Mouse (Mus musculus) testis, postnatal 10 days (tissue): Measurements from ENCODE around the gene Slc16a9.
A peak's percentile ranks its signal among the peaks of the same experiment; 100 is the strongest.

Source experiments
- DNase-seq: peaks from one replicate; pipeline ENCODE4 v3.0.0; 2021; ENCODE audit warnings: low spot score

The Slc16a9 gene

DNA sequence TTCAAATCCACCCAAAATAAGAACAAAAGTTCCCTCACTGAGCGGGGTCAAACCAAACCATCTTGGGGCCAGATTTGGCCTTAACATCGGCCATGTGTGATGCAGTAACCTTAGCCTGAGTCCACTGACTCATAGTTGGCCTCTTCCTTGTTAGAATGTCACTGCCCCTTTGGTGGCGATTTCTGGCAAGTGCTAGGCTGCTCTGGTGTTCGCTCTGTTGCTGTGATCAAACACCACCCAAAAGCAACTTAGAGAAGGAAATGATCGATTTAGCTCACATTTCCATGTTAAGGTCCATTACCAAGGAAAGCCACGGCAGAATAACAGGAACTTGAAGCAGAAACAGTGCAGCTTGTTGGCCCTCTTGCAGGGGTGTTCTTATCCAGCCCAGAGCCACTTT lies 5.9 kb downstream of the Slc16a9 start:
- DNase-seq, result no peak

DNA sequence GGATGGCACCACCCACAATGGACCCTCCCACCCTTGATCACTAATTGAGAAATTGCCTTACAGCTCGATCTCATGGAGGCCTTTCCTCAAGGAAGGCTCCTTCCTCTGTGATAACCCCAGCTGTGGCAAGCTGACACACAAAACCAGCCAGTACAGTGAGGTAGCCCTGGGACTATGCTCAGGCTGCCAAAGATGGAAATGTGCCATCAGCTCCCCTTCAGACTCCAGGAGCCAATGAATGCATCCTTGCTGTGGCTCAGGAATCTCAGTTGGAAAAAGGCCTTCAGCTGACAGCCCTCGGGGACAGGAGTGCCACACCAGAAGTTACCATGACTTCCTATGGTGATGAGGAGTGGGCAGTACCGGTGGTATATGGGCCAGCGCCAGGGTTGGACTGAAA lies 9.8 kb downstream of the Slc16a9 start:
- DNase-seq, result no peak

DNA sequence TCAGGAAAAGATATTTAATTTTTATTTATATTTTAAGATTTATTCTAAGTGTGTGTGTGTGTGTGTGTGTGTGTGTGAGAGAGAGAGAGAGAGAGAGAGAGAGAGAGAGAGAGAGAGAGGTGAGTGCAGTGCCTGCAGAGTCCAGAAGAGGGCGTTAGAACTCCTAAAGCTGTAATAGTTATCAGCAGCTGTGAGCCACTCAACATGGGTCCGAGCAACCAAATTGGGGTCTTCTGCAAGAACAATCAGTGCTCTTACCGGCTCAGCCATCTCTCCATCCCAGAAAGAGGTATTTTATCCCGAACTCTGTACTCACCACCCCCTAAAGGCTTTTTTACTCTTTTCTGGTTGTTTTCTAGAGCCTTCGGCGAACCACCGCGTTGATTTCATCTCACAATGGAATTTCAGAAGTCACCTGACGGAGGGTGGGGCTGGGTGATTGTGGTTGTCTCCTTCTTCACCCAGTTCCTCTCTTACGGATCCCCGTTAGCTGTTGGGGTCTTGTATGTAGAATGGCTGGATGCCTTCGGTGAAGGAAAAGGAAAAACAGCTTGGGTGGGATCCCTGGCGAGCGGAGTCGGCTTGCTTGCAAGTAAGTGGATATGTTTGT lies 10.8 kb downstream of the Slc16a9 start:
- DNase-seq, result peak; percentile 35

DNA sequence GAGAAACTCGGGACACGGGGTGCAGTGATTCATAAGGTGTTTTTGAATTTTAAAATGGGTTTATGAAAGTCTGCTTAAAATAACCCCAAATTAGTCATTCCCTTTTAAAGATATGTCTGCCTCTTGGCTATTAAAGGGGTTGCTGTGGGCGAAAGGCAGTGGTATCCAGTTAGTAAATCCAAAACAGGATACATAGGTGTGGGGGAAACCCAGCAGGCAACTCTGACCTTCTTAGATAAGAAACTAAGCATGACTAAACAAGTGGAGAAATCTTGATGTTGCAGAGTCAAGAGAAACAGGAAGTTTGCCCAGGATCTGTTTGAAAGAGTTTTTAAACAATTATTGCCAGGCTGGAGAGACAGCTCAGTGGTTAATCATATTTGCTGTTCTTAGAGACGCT lies 12.1 kb downstream of the Slc16a9 start:
- no peak for DNase-seq

DNA sequence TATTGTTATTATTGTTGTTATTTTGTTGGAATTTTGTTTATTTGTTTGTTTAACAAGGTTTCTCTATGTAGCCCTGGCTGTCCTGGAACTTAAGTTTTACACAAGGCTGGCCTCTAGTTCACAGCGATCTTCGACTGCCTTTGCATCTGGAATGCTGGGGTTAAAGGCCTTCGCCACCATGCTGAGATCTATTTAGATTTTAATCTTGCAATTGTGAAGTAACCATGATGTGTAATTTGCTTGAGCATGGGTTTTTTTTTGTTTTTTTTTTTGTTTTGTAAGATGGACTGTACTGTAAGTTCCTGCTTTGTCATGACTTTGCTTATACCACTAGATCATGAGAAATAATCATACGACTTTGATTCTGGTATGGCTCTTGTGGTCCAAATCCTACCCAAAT lies 16.0 kb downstream of the Slc16a9 start:
- no peak for DNase-seq

DNA sequence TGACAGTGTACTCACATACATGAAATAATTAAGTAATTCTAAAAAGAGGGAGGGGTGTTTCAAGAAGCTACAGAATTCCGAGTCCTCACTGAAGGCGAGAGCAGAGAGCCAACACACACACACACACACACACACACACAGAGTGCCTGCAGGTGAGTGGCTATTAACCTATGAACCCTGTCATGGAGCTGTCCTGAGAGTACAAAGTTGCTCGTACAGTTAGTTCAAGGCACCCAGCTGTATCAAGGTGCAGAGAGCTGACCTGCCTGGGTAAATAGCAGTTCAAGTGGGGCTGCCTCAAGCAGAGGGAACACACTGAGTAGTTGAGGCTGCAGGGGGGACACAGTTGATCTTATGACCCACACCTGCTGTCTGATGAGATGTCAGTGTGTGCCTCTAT lies 17.2 kb downstream of the Slc16a9 start:
- no peak for DNase-seq

DNA sequence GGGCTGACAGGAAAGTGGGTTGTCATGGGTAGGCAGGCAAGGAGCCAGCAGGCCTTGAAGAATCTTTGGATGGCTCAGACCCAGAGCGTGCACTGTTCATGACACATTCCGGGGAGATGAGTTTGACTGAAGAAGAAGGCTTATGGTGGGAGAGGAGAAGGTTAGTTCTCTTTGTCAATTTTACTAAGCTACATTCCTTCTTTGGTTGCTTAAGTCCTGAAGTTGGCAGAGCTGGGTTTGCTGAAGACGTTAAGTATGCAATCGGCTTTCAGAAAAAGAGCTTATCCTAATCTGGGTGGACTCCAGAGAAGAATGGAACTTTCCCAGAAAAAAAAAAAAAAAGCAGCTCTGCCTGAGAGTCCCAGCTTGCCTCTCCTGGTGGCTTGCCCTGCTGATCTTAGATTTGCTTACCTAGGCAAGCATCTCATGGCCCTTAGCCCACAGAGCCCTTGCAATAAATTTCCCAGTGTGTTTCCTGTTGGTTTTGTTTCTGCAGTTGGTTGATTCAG lies 18.8 kb downstream of the Slc16a9 start:
- DNase-seq, result no peak

DNA sequence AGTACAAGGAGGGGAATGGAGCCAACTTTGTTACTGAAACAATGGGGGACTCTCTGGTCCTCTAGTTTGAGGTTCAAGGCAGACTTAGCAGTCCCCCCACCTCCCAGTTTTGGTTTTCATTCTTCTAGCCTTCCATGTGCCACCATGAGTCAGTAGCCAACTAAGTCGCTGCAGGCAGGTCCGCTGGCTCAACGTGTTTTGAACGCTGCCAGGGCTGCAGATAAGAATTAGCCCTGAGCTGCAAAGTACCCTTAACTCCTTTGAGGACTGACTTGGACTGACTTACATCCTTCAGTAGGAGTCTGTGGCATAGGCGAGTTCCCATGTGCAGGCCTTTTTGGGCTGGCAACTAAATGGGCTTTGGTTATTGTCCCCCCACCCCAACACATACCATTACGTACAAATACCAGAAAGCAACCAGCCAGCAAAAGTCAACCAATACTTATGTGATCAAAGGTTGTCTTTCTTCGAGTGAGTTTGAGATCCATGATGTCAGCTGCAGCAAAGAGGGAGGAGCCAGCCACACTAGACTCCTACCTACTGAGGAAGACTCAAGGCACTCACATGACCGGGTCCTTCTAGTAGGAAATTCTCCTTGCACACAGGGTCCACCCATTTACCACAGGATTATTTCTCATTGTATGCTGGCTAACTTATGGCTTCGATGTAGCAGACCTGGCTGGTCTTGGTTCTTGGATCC lies 19.6 kb downstream of the Slc16a9 start:
- DNase-seq, result no peak

DNA sequence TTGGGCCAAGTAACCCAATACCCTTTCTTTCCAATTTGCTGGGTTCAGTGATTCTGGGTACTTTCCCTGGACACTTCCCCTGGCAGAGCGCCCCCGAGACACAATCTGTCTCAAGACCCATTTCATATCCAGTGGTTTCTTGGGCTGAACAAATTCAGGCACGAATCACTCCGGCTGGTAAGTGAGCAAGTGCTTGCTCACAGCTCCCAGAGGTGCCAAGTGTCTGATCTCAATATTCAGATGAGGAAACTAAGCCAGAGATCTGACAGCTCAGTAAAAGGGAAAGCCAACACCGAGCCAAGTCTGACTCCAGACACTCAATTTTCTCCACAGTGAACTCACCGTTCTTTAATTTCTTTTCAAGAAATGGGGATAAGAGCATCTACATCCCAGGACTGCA lies 21.6 kb downstream of the Slc16a9 start:
- no peak for DNase-seq

DNA sequence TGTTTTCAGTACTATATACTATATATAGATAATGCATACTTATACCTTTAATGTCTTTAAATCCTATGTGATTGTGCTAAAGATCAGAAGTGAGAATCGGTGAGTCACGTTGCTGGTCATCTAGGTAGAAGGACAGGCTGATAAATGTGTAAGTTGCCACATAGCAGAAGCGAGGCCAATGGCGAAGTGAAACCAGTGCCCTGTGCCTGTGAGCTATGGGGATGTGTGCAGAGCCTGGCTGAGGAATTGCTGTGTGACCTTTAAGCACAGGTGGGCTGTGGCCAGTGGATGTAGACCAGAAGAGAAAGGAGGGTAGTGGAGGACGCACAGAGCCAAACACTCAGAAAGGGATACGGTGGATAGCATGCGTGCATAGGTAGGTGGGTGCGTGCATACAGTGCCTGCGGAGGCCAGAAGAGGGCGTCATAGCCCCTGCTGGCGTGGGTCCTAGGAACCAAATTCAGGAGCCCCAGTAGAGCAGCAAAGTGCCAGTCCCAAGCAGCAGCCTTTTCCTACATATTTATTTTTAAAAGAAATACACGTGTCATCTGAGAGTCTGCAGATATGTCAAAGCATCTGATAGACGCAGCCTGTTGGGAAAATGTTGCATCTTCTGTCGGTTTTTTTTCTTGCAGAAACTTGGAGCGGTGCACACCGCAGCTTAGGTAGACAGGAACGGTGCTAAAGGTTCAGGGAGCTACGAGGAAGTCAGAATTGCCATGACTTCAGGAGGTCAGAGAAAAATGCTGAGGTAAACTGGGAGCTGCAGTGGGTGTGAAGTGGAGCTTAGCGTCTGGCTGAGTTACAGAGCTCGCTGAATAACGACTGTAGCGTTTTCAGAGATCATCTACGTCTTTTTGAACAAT lies 23.9 kb downstream of the Slc16a9 start:
- DNase-seq, result no peak

DNA sequence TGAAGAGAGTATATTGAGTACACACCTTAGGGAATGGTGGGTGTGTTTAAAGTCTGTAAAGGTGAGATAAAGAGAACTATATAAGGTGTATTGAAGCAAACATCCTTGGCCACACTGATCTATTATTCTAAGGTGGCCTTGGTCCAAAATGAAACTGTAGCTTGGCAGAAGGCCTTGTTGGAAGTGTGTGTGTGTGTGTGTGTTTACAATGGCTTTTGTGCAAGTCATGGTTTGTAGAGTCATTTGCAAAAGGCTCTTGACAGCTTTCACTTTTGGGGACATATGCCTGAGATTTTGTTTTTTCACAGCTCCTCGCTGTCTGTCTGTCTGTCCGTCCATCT lies 24.5 kb downstream of the Slc16a9 start:
- DNase-seq, result no peak

DNA sequence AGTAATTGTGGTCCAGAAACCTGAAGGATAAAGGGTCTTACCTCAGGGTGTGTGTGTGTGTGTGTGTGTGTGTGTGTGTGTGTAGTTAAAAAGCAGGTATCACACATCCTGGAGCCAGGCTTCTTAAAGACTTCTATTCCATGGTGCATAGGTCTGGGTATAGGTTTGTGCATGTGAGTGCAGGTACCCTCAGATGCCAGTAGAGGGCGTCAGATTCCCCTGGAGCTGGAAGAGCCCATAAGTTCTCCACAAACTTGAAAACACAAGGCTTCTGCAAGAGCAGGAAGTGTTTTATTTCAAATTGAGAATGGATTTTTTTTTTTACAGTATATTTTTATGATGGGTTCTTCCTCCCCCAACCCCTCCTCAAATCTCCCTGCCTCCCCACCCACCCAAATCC lies 31.8 kb downstream of the Slc16a9 start:
- DNase-seq, result no peak

DNA sequence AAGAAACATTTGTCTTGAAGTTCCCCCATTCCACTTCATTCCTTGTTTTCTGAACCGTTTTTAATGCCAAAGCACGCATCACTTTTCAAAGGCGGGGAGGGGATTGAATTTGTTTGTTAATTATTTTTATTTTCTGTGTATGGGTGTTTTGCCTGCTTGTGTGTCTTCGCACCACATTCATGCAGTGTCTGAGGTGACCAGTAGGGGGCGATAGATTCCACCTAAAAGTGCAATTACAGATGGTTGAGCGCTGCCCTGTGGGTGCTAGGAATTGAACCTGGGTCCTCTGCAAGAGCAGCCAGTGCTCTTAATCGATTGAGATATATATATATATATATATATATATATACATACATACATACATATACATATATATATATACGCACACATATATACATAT lies 34.4 kb downstream of the Slc16a9 start:
- DNase-seq, result no peak

DNA sequence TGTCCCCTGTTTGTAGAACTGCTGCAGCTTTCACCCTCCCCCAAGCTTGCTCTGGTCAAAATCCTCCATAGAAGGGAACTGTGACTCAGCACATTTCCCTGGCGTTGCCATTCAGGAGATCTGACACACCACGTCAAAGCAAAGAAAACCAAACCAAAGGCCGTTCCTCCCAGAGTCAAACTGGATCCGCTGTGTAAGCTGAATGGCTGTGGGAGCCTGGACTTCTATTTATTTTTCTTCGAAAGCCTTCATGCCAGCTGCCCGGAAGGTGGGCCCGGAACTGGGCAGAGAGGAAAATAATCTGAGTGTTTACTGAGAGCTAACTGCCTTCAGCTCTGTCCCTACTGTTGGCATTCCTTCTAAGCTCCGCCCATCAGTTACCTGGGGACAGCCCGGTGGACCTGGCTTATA lies 42.9 kb downstream of the Slc16a9 start:
- no peak for DNase-seq

DNA sequence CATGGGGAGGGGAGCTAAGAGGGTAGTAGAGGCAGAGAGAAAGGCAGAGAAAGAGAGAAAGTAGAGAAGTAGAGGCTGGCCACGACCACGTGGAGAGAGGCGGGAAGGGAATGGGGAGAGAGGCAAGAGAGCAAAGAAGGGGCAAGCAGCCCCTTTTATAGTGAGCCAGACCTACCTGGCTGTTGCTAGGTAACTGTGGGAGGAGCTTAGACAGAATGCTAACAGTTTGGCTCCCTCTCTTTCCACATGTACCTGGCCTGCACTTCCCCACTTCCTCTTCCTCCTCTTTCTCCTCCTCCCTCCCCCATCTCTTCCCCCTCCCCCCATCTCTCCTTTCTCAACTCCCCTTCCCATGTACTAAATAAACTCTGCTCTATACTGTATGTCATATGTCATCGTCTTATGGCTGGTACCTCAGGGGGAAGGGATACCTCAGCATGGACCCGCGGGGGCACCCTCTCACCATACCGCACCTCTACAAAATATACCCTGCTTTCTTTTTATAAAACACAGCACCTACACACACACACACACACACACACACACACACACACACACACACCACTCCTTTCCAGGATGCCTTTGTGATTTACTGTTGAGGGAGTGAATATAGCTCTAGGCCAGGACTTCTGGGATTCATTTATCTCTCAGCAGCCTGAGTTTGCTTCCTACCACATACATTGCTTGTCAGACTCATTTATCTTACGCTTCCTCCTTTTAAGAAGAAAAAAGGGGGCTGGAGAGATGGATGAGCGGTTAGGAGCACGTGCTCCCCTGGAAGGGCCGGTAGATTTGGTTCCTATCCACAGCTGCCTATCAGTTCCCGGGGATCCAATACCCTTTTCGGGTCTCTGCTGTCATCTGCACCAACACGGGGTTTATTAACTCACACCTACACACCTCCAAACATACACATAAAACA lies 43.8 kb downstream of the Slc16a9 start:
- DNase-seq, result no peak

DNA sequence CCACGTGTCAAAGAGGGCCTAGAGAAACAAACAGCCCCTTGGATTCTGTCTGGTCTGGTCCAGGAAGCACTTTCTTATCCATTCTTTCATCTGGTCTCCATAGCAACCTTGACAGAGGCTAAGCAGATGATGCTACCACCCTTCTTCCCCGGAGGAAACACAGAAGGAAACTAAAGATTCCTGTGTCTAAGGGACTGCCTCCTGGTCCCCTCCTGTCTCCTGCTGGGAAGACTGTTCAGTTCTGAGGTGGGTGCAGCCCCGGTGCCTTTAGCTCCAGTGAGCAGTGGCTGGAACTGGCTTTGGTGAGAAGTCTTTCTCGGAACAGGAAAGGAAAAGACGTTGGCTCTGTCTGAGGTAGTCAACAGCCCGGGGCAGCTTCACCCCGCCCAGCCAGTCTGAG lies 47.1 kb downstream of the Slc16a9 start:
- no peak for DNase-seq

DNA sequence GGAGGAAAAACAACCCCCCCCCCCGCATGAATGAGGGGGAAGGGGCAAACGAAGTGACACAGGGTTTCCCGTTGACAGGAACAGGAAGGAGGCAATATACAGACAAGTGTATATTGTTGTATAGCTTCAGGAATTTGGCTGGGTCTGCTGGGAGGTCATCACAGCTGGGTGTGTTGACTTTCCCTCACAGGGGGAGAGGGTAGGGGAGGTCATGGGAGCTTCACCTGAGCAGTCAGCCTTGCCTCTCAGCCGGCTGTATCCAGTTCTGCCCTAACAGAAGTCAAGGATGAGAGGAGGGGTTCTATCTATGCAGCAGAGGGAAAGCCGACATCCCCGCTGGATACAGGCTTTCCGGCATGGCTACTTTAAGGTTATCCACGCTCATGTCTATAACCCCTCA lies 49.2 kb downstream of the Slc16a9 start:
- no peak for DNase-seq

DNA sequence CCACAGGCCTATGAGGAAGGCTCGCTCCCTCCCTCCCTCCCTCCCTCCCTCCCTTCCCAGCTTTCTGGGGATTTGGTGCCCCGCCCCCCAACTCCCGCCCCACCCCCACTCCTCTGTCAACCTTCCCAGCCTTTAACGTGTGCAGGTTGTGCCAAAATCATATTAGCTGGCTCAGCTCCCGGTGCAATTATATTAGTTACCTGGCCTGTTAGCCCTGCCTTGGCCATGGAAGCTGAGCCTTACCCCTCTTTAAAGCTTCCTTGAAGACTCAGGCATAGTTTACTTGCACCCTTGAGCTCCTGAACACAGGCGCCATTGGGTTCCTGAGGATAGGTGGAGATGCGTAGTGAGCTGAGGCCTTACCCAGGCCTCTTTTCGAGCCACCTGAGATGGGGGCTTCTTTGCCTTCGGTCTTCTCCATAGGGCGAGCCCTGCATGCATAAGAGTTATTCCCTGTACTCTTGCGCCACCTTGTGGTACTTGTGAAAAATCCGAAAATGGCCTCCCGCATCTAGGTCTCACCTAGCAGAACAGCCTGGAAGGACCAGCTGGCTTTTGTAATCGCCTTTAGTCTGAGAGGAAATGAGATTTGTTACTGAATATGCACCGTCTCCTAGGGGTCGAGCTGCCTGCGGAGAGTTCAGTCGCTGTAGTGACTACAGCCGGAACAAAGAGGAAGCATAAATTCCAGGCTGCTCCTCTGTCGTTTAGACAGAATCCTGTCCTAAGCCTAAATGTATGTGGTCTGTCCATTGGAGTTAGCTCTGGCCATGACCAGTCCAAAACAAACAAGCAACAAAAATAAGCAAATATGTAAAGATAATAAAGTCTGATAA lies 51.8 kb downstream of the Slc16a9 start:
- DNase-seq, result peak; percentile 68

DNA sequence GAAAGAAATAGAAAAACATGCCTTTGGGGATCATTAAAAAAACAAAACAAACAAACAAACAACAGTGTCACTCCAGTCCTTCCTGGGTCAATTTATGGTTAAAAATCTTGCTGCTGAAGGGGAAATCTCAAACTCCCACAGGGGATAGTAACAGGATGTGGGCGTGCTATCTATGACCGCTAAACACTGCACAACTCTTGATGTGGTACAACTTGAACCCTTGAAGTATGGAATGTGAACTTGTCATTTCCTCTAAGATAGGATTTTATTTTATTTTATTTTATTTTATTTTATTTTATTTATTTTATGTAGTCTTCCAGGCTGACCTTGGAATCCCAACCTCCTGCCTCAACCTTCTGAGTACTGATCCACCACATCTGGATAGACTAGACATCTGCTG lies 54.2 kb downstream of the Slc16a9 start:
- no peak for DNase-seq

DNA sequence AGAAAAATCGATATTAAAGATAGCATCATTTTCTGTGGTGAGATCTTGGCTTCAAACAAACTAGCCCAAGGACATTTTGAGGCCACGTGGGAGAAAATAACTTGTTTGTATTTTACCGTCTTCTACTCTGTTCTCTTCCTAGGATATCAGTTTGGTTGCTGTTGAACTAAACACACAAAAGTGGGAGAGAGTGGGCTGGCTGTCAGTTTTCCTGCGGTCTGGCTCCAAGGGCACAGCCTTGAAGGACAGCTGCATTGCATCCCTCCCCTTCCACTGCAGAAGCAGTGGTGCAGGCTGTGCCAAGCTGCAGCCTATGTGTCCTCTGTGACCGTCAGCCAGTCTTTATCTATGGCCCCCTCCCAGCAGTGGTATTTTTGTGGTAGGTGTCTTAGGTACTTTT lies 54.8 kb downstream of the Slc16a9 start:
- no peak for DNase-seq

DNA sequence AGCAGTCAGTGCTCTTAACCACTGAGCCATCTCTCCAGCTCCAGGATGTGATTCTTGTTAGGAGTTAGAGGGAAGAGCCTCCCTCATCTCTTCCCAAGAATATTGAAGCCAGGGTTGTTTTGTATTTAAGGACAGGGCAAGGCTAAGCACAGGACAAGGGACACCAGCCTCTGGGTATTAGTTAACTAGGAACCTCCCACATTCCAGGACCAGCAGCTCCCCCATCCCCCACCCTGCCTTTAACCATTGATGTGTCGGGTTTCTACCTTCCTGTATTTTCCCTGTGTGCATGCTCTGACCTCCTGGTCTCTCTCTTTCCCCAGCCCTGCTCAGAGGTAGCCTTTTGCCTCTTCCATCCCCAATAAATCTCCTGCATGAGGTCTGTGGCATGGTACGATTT lies 56.3 kb downstream of the Slc16a9 start:
- no peak for DNase-seq
